Mouse (Mus musculus) embryonic fibroblast, embryonic 13.5 days (primary cell): ENCODE data around the gene Tspan33.

Experiments used
- CTCF ChIP-seq: IDR thresholded peaks from 2 replicates; pipeline ENCODE4 v1.5.1; 2011; ENCODE audit warnings: mild to moderate bottlenecking, control low read depth, low read length, moderate library complexity, borderline replicate concordance; ENCODE audit not compliant: insufficient read depth
- POLR2A ChIP-seq: IDR thresholded peaks from 2 replicates; pipeline ENCODE4 v1.6.1; 2011; ENCODE audit warnings: low read depth, mild to moderate bottlenecking, control low read depth, low read length, moderate library complexity

DNA sequence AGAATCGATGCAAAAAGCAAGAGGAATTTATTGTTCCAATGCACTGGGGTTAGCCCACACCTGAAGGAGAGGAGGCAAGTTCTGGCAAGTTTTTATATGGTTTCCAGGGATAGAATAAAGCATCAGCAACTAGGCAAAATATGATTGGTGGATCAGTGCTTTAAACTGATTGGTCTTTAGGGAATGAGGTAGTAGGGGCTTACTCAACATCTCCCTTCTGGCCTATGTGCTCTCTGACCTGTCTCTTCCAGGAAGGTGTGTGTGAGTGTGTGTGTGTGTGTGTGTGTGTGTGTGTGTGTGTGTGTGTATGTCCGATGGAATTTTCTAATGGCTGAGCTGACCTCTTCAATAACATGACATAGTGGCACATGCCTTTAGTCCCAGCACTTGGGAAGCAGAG, 34.1 kb upstream of the Tspan33 start:
- no peak for TF ChIP-seq CTCF
- no peak for TF ChIP-seq POLR2A
